Mouse (Mus musculus) CH12F3 (cell line): ENCODE data around the gene Lrig2.

Experiments used
- in situ Hi-C: fragments of 300-500 bp; cut with MboI; formaldehyde crosslinking; loops from 2 replicates; pipeline ENCODE4 v1.14.3; 2020; ENCODE audit warnings: low sequenced_read_pairs

Gene Lrig2

GRCm38 (mm10) chr3:104383681-104384341 lies 127.9 kb downstream of the Lrig2 start:
- in situ Hi-C loops: no loop called here

DNA sequence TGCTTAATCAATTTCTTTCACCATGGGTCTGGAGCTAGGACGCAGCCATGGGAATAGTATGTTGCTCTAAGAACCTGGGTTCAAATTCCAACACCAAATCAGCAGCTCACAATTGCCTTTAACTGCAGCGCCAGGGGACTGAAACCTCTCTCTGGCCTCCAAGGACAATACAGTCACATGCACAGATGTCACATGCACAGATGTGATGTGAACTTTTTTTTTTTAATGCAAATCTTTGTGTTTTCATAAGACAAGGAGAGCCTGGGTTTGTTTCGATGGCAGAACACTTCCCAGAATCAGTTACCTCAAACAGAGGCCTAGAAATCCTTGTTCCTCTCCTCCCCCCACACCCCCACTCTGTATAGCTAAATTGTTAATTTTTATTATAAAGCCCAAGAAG lies 133.5 kb downstream of the Lrig2 start:
- in situ Hi-C loops: no loop called here

GRCm38 (mm10) chr3:104373907-104374306 lies 137.8 kb downstream of the Lrig2 start:
- in situ Hi-C loops: no loop called here

GRCm38 (mm10) chr3:104372374-104372773 lies 139.3 kb downstream of the Lrig2 start:
- in situ Hi-C loops: no loop called here

- in situ Hi-C loops: no loop called here
Measured at GRCm38 (mm10) chr3:104367912-104368311, 143.8 kb downstream of the Lrig2 start.

- in situ Hi-C loops: no loop called here
Measured at GRCm38 (mm10) chr3:104361814-104362213, 149.9 kb downstream of the Lrig2 start.

- in situ Hi-C loops: no loop called here
Measured at GRCm38 (mm10) chr3:104360325-104360724, 151.4 kb downstream of the Lrig2 start.

GRCm38 (mm10) chr3:104359225-104360135 lies 152.2 kb downstream of the Lrig2 start:
- in situ Hi-C loops: no loop called here

DNA sequence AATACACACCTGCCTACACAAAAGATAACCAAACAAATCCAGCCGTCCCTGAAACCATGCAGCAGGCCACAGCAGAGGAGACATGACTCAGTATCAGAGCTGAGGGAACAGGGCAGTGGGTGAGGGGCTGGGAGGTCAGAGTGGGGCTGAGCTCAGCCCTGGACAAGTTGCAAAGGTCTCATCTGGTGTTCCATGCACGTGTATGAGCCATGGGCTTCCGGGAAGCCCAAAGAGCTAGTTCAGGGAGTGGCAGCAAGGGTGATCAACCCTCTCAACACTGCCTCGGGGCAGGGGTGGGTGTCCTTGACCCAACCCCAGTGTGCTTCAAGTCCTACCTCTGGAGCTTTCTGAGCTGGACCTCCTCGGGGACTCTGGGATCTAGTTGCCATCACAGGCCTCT lies 153.0 kb downstream of the Lrig2 start:
- in situ Hi-C loops: no loop called here

- in situ Hi-C loops: no loop called here
Measured at GRCm38 (mm10) chr3:104356106-104356505, 155.6 kb downstream of the Lrig2 start.

DNA sequence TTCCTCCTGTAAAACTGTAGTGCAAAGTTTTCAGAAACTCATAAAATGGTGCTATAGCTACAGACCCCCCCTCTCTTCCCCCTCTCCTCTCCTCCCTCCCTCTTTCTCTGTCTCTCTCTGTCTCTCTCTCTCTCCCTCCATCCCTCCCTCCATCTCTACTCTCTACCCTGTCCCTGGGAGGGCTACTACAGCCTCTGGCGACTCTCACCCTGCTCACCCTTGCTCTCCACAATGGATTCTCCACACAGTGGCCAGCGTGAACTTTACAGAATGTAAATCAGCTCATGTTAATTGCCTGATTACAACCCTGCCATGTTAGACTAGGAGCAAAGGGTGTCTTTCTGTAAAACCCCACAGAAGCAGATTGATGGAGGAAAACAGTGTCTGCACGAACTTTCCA lies 157.8 kb downstream of the Lrig2 start:
- in situ Hi-C loops: no loop called here

GRCm38 (mm10) chr3:104352358-104353060 lies 159.2 kb downstream of the Lrig2 start:
- in situ Hi-C loops: no loop called here

- in situ Hi-C loops: no loop called here
Measured at GRCm38 (mm10) chr3:104350253-104350945, 161.3 kb downstream of the Lrig2 start.

GRCm38 (mm10) chr3:104349847-104350228 lies 161.9 kb downstream of the Lrig2 start:
- in situ Hi-C loops: no loop called here

DNA sequence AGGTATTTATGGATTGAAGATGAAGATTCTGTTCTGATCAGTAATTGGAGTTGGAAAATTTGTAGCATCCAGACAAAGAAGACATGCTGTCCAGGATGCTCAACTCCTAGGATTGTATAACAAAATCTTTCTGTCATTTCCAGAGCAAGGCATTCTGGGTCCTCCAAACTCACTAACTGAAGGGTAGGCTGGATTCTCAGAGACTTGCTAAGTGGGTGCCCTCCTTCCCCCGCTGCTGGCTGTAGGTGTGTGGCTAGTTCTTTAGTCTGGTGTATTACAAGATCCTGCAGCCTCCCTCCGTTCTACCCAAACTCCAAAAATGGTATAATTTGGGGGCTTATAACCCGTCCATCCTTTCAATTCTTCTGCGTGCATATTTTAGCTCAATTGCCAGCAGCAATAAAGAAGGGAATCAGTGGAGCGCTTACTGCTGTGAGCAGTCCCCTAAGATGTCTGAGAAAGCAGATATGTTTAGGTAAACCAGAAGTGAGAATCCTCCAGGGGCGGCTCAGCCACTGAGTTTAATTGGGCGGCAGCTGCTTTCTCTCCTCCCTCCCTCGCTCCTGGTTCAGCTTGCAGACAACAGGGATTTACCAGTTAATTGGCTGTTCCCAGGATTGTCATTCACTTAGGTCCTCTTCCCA lies 162.4 kb downstream of the Lrig2 start:
- in situ Hi-C loops: no loop called here
